Mouse (Mus musculus) ES-E14 (cell line): ENCODE measurements at regions not wholly inside any gene's neighbourhood (a gene's known extent, or its start where the extent isn't known, plus 50 kb on each side); places are given as distances from the start of the nearest gene placed in this dataset.

Experiments
- DNase-seq: peaks from one replicate; pipeline ENCODE4 v3.0.0-alpha.2; 2013; ENCODE audit warnings: low read depth, low spot score
- H3K27ac ChIP-seq: 2 replicates; pipeline ENCODE4 v1.5.1; 2012; ENCODE audit warnings: low read depth, mild to moderate bottlenecking, low read length, moderate library complexity, mixed read lengths; ENCODE audit not compliant: poor library complexity, insufficient read depth, severe bottlenecking
- H3K36me3 ChIP-seq: 2 replicates; pipeline ENCODE4 v1.6.1; 2012; ENCODE audit warnings: mild to moderate bottlenecking, low read length, moderate library complexity, mixed read lengths; ENCODE audit not compliant: control insufficient read depth, poor library complexity, insufficient read depth, severe bottlenecking
- H3K4me1 ChIP-seq, 2 experiments: fragments of 150-350 bp in 1 of 2; sonication (generic) in 1 of 2; 2 replicates each; pipeline ENCODE4 v1.6.1; 2012; ENCODE audit warnings: low read length in 2 of 2, mild to moderate bottlenecking in 1 of 2, mixed read lengths in 1 of 2; ENCODE audit not compliant: control insufficient read depth in 2 of 2, insufficient read depth in 2 of 2, poor library complexity in 1 of 2
- H3K4me3 ChIP-seq, 2 experiments: fragments of 150-350 bp in 1 of 2; sonication (generic) in 1 of 2; 2 replicates each; pipeline ENCODE4 v1.5.1; 2012; ENCODE audit warnings: low read length in 2 of 2, low read depth in 1 of 2, mild to moderate bottlenecking in 1 of 2, mixed read lengths in 1 of 2; ENCODE audit not compliant: insufficient read depth in 1 of 2, poor library complexity in 1 of 2, severe bottlenecking in 1 of 2
- H3K9ac ChIP-seq: 2 replicates; pipeline ENCODE4 v1.6.1; 2012; ENCODE audit warnings: low read depth, mild to moderate bottlenecking, low read length, mixed read lengths; ENCODE audit not compliant: poor library complexity, insufficient read depth, severe bottlenecking
- H3K9me3 ChIP-seq: fragments of 150-350 bp; sonication (generic); 2 replicates; pipeline ENCODE4 v1.6.1; 2012; ENCODE audit warnings: low read depth, mild to moderate bottlenecking, low read length; ENCODE audit not compliant: control insufficient read depth, insufficient read depth
- CHD2 ChIP-seq: IDR thresholded peaks from 2 replicates; pipeline ENCODE4 v1.6.1; 2014; ENCODE audit warnings: mild to moderate bottlenecking, low read depth, low read length, inconsistent platforms
- HCFC1 ChIP-seq: IDR thresholded peaks from 2 replicates; pipeline ENCODE4 v1.6.1; 2012; ENCODE audit warnings: low read length, inconsistent platforms, borderline replicate concordance; ENCODE audit not compliant: insufficient read depth
- MAFK ChIP-seq: IDR thresholded peaks from 2 replicates; pipeline ENCODE4 v1.6.1; 2014; ENCODE audit warnings: mild to moderate bottlenecking, low read depth, low read length, inconsistent platforms; ENCODE audit not compliant: insufficient read depth
- ZC3H11A ChIP-seq: IDR thresholded peaks from 2 replicates; pipeline ENCODE4 v1.6.1; 2012; ENCODE audit warnings: low read depth, mild to moderate bottlenecking, inconsistent platforms, low read length, borderline replicate concordance
- ZNF384 ChIP-seq: IDR thresholded peaks from 2 replicates; pipeline ENCODE4 v1.6.1; 2012; ENCODE audit warnings: low read depth, low read length, inconsistent platforms
- in situ Hi-C, 2 experiments: fragments of 600-800 bp; cut with MboI; formaldehyde crosslinking; loops; one replicate each; pipeline ENCODE4 v1.15.1; 2025; ENCODE audit warnings: low sequenced_read_pairs in 2 of 2, inconsistent platforms in 1 of 2; ENCODE audit not compliant: unreplicated experiment in 2 of 2

DNA sequence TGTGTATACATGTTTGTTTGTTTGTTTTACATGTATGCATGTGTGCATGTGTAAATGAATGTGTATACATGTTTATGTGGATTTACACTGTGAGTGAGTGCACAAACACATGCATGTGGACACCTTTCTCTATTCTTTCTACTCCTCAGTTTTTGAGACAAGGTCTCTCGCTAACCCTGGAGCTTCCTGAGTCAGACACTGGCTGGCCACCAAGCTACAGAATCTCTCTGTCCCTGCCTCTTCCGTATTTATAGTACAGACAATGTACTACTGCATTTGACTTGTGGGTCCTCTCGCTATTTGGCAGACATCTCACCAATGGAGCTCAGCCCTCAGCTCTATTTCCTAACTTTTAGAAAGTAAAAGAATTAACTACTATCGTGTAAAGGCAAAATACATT, 427.8 kb upstream of the Prickle1 start:
- Histone ChIP-seq H3K4me3 (no peak overlapping the region), H3K4me1 (no peaks in the 10 kb centered on the region), H3K36me3 (no peaks in the 10 kb centered on the region; the same call in 1 of the 2 replicates), H3K9ac (no peak overlapping the region), H3K27ac (no peak overlapping the region), H3K9me3 (no peaks in the 10 kb centered on the region)
- in situ Hi-C loops = no loop called here
- no peak for TF ChIP-seq ZNF384
- no peak for TF ChIP-seq ZC3H11A
- no peak for TF ChIP-seq MAFK
- TF ChIP-seq HCFC1 = no peak
- TF ChIP-seq CHD2 = no peak
- DNase-seq = no peak

DNA sequence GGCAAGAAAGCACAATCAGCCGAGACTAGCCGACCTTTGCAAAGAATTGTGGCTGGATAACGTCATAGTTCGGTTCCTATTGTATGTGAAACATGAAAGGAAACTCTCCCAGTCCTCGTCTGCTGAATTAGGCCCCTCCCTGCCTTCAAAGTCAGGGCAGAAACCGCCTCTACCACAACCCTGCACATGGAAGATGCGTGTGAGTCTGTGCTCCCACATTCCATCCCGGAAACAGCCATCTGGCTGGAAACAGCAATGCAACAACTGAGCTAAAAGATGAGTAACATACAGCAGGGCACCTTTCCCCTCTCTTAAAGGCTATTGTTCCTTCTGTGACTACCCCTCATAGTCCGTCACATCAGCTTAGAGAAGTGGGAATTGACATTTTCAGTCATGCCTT, 422.1 kb upstream of the Prickle1 start:
- in situ Hi-C loops = no loop called here
- Histone ChIP-seq H3K9ac (no peak overlapping the region), H3K36me3 (no peaks in the 10 kb centered on the region), H3K27ac (no peak overlapping the region), H3K4me3 (no peak overlapping the region), H3K9me3 (no peaks in the 10 kb centered on the region), H3K4me1 (no peaks in the 10 kb centered on the region)
- DNase-seq = no peak
- TF ChIP-seq MAFK = no peak
- no peak for TF ChIP-seq ZNF384
- TF ChIP-seq ZC3H11A = no peak

DNA sequence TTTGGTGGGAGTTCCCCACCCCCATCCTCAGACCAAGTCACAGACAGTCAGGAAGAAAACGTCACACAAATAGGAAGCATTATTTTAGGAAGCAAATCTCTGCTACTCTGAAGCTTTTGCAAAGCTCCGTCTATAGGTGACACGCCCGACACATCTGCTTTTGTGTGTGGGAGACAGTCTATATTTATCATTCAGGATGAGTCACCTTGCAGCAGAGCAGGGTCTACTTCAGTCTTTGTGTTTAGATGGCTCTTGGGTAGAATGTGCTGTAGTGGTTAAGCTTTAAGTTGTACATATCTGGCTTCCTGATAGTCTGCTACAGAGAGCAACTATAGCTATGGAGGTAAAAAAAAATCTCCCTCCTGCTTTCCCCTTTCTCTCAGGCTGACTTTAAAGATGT, 415.8 kb upstream of the Prickle1 start:
- no peak overlapping the region for H3K4me3 ChIP-seq
- DNase-seq = no peak
- no peaks in the 10 kb centered on the region for H3K9me3 ChIP-seq
- no peaks in the 10 kb centered on the region for H3K4me1 ChIP-seq
- no peak overlapping the region for H3K27ac ChIP-seq
- H3K36me3 ChIP-seq = no peaks in the 10 kb centered on the region
- TF ChIP-seq MAFK = no peak
- TF ChIP-seq ZC3H11A = no peak
- TF ChIP-seq ZNF384 = no peak
- TF ChIP-seq CHD2 = no peak
- no peak for TF ChIP-seq HCFC1
- in situ Hi-C loops = no loop called here
- H3K9ac ChIP-seq = no peak overlapping the region

DNA sequence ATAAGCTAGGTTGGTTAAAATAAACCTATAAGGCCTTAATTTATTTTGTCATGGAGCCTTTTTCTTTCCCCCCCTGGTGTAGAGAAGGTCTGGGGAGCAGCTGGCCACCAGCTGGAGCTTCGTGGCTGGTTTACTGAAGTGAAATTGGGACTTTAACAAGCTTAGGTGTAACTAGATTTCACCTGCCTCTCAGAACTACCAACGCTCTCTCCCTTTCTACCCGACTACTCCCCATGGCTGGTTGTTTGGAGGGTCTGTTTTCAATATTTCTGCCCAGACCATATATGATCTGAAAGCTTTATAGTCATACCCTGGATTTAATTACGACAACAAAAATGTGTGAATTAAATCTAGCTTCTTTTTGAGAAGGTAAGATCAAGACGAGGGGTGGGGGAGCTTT, 410.4 kb upstream of the Prickle1 start:
- no peak overlapping the region for H3K9ac ChIP-seq
- no peaks in the 10 kb centered on the region for H3K36me3 ChIP-seq
- DNase-seq = no peak
- TF ChIP-seq CHD2 = no peak
- no peak for TF ChIP-seq HCFC1
- no peak for TF ChIP-seq ZNF384
- TF ChIP-seq MAFK = no peak
- TF ChIP-seq ZC3H11A = no peak
- no peaks in the 10 kb centered on the region for H3K4me1 ChIP-seq
- in situ Hi-C loops = no loop called here
- no peaks in the 10 kb centered on the region for H3K9me3 ChIP-seq
- no peak overlapping the region for H3K4me3 ChIP-seq
- no peak overlapping the region for H3K27ac ChIP-seq

DNA sequence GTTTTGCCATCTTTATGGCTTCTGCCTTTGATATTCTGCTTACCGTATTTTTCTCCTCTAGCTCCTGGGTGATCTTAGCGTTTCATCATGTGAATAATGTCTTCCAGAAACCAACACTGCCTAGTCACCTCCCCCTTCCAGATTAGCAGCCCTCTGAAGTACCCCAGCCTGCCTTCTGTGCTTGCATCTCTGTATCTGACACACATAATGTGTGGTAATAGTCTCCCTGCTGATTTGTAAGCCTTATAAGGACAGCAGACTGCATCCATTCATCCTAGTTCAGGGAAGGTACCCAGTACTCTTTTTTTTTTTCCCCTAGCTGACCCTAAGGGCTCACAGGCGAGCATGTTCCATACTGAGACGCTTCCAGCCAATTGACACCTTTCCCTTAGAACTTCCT, 409.2 kb upstream of the Prickle1 start:
- in situ Hi-C loops = no loop called here
- Histone ChIP-seq H3K9me3 (no peaks in the 10 kb centered on the region), H3K4me3 (no peak overlapping the region), H3K4me1 (no peaks in the 10 kb centered on the region), H3K27ac (no peak overlapping the region), H3K36me3 (no peaks in the 10 kb centered on the region), H3K9ac (no peak overlapping the region)
- DNase-seq = no peak
- TF ChIP-seq ZNF384 (no peak), CHD2 (no peak), HCFC1 (no peak), MAFK (no peak), ZC3H11A (no peak)
